Mouse (Mus musculus) limb, embryonic 15.5 days (tissue): ENCODE measurements at regions not wholly inside any gene's neighbourhood (a gene's known extent, or its start where the extent isn't known, plus 50 kb on each side); places are given as distances from the start of the nearest gene placed in this dataset.

Experiments used
- ATAC-seq: fragments of 200-750 bp; cut with Nextera tagmentation; 2 replicates; pipeline ENCODE4 v1.8.0; 2017; ENCODE audit warnings: low read depth, moderate TSS enrichment; ENCODE audit not compliant: insufficient number of reproducible peaks, low FRiP score, low TSS enrichment
- H3K27ac ChIP-seq: fragments of 300-500 bp; sonication (generic); 2 replicates; pipeline ENCODE4 v1.5.1; 2015; ENCODE audit warnings: moderate library complexity, mild to moderate bottlenecking, inconsistent platforms
- H3K27me3 ChIP-seq: fragments of 300-500 bp; sonication (generic); 2 replicates; pipeline ENCODE4 v1.6.1; 2015; ENCODE audit warnings: inconsistent platforms
- H3K36me3 ChIP-seq: fragments of 300-500 bp; sonication (generic); 2 replicates; pipeline ENCODE4 v1.6.1; 2015; ENCODE audit warnings: inconsistent platforms
- H3K4me1 ChIP-seq: fragments of 300-500 bp; sonication (generic); 2 replicates; pipeline ENCODE4 v1.6.1; 2015; ENCODE audit warnings: inconsistent platforms
- H3K4me2 ChIP-seq: fragments of 300-500 bp; sonication (generic); 2 replicates; pipeline ENCODE4 v1.6.1; 2015; ENCODE audit warnings: mild to moderate bottlenecking, inconsistent platforms
- H3K4me3 ChIP-seq: fragments of 300-500 bp; sonication (generic); 2 replicates; pipeline ENCODE4 v1.5.1; 2015; ENCODE audit warnings: mild to moderate bottlenecking, inconsistent platforms
- H3K9ac ChIP-seq: fragments of 300-500 bp; sonication (generic); 2 replicates; pipeline ENCODE4 v1.6.1; 2015; ENCODE audit warnings: inconsistent platforms
- H3K9me3 ChIP-seq: fragments of 300-500 bp; sonication (generic); 2 replicates; pipeline ENCODE4 v1.6.1; 2016; ENCODE audit warnings: inconsistent platforms
- WGBS: fragments of 180-500 bp; shearing (Covaris S2); methylation state at CpG from one replicate; pipeline ENCODE4 v1.1.7; 2015; 5-methylcytosine and 5-hydroxymethylcytosine counted together

DNA sequence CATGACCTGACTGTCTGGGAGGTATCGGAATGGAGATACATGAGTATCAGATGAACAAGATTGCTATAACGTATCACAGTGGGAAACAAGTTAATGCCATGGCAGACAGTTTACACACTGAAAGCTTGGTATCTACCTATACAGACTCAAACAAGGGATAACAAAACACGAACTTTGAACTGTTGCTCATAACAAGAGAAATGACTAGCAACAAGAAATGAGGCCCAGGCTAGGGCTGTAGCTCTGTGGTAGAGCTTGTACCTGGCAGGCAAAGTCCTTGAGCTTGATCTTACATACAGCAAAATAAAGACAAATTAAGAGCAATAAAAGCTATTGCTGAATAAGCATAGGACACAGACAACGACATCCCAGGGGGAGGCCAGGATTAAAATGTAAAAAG, 172.4 kb upstream of the Pln start:
- H3K4me3 ChIP-seq = no peak overlapping the region
- no peak overlapping the region for H3K9ac ChIP-seq
- H3K4me1 ChIP-seq = no peaks in the 10 kb centered on the region
- no peak overlapping the region for H3K4me2 ChIP-seq
- 78% methylated on average over 4 of the region's 4 CpGs for WGBS
- no peak for ATAC-seq
- no peaks in the 10 kb centered on the region for H3K27me3 ChIP-seq
- H3K9me3 ChIP-seq = no peaks in the 10 kb centered on the region
- H3K36me3 ChIP-seq = no peaks in the 10 kb centered on the region
- H3K27ac ChIP-seq = no peak overlapping the region

DNA sequence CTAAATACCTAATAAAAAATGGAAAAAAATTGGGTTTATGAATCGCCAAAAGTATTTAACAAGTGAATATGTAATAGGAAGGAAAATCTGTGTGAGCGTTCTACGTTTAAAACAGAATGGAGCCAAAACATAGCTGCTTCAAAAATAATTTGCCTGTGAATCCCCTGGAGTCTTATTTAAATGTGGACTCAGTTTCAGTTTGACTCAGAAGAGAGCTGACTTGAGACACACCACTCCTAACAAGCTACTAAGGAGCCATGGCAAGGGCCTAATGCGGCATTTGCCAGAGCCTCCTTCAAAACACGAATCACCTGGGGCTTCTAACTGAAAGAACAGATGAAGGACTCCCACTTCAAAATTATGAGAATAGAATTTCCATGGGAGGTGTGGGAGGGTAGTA, 169.7 kb upstream of the Pln start:
- no peak for ATAC-seq
- 62% methylated on average over 5 of the region's 5 CpGs for WGBS
- H3K4me3 ChIP-seq = no peak overlapping the region
- no peak overlapping the region for H3K4me2 ChIP-seq
- H3K9ac ChIP-seq = no peak overlapping the region
- H3K4me1 ChIP-seq = no peaks in the 10 kb centered on the region
- H3K27ac ChIP-seq = no peak overlapping the region
- H3K27me3 ChIP-seq = no peaks in the 10 kb centered on the region
- no peaks in the 10 kb centered on the region for H3K36me3 ChIP-seq
- H3K9me3 ChIP-seq = no peaks in the 10 kb centered on the region

DNA sequence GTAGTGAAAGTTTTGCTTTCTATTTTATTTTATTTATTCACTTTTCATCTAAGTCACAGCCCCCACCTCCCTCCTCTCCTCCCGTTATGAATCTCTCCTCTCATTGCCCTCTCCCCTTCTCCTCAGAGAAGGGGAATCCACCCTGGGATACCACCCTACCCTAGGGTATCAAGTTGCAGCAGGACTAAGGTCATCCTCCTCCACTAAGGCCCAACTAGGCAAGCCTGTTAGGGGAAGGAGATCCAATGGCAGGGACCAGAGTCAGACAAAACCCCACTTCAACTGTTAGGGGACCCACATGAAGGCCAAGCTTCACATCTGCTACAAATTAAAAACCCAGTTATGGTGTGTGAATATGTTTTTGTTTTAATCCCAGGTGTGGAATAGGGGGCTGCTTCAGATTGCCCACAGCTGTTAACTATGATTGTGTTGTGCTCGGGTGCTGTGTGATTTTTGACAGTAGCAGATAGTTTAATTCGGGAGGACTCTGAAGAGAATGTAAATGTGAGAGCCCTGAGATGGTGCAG, 163.4 kb upstream of the Pln start:
- no peaks in the 10 kb centered on the region for H3K9me3 ChIP-seq
- H3K4me1 ChIP-seq = no peaks in the 10 kb centered on the region
- no peak overlapping the region for H3K4me3 ChIP-seq
- no peak overlapping the region for H3K4me2 ChIP-seq
- no peak for ATAC-seq
- H3K36me3 ChIP-seq = no peaks in the 10 kb centered on the region
- WGBS = 16% methylated on average over 3 of the region's 3 CpGs
- H3K27ac ChIP-seq = no peak overlapping the region
- H3K9ac ChIP-seq = no peak overlapping the region
- H3K27me3 ChIP-seq = no peaks in the 10 kb centered on the region

DNA sequence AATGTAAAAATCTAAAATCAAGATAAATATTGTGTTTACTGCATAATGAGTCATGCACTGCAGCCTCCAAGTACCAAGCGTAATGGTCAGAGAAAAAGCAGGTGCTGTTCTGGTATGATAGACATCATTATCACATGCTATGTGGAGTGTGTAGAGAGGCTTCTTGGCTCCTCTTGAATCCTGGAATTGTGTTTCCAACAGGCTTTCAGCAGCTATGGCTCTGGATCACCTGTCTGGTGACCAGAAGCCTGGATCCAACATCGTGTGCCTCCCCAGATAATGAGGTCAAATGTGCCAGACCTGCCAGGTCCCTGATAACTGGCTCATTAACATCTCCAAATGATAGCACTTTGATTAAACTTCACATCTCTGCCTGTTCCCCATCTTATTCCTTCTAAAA, 161.5 kb upstream of the Pln start:
- Histone ChIP-seq H3K9ac (no peak overlapping the region), H3K4me3 (no peak overlapping the region), H3K36me3 (no peaks in the 10 kb centered on the region), H3K4me1 (0 out of 2 replicates have a peak, but pooled peaks cover 4% of the 10 kb centered on the region), H3K27me3 (no peaks in the 10 kb centered on the region), H3K27ac (no peak overlapping the region), H3K9me3 (no peaks in the 10 kb centered on the region), H3K4me2 (no peak overlapping the region)
- WGBS = 84% methylated on average over 2 of the region's 2 CpGs
- no peak for ATAC-seq

DNA sequence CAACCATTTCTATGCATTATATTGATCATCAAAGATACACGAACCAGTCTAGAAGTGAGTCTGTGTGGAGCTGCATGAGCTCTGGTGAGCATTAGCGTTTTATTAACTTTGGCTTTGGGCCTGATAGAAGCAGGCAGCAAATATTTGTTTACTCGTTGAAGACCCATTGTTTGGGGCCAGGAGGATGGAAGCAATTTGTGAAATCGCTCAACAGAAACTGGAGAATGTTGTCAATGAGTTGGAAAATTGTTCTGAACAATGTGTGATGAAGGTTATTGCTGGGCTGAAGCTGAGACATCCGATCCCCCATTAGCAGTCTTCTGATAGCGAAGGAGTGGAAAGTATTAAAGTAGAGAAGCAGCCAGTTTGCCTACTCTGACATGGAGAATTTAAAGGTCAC, 158.9 kb upstream of the Pln start:
- Histone ChIP-seq H3K4me3 (no peak overlapping the region), H3K4me1 (0 out of 2 replicates have a peak, but pooled peaks cover 4% of the 10 kb centered on the region), H3K9me3 (no peaks in the 10 kb centered on the region), H3K27ac (no peak overlapping the region), H3K27me3 (no peaks in the 10 kb centered on the region), H3K36me3 (no peaks in the 10 kb centered on the region), H3K4me2 (no peak overlapping the region), H3K9ac (no peak overlapping the region)
- 45% methylated on average over 6 of the region's 6 CpGs for WGBS
- ATAC-seq = no peak

DNA sequence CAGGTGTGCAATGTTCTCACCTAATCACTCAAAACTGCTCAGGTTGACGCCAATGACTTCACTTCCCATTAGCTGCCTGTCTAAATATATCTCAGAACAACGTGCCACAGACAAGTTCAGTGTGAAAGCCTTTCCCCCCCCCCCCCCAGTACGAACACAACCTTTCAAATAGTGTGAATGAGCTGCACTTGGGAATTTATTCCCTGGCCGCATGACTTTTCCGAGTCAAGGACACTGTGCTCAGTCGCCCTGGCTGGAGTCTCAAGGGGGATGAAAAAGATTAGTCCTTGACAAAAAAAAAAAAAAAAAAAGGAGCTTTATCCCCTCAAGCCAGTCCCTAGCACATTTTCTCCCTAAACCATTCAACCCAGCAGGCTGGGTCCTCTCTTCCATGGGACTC, 158.4 kb upstream of the Pln start:
- no peak overlapping the region for H3K27ac ChIP-seq
- H3K4me1 ChIP-seq = 0 out of 2 replicates have a peak, but pooled peaks cover 4% of the 10 kb centered on the region
- H3K9ac ChIP-seq = no peak overlapping the region
- no peaks in the 10 kb centered on the region for H3K9me3 ChIP-seq
- no peak for ATAC-seq
- H3K4me2 ChIP-seq = no peak overlapping the region
- H3K4me3 ChIP-seq = no peak overlapping the region
- 51% methylated on average over 6 of the region's 6 CpGs for WGBS
- H3K36me3 ChIP-seq = no peaks in the 10 kb centered on the region
- no peaks in the 10 kb centered on the region for H3K27me3 ChIP-seq

DNA sequence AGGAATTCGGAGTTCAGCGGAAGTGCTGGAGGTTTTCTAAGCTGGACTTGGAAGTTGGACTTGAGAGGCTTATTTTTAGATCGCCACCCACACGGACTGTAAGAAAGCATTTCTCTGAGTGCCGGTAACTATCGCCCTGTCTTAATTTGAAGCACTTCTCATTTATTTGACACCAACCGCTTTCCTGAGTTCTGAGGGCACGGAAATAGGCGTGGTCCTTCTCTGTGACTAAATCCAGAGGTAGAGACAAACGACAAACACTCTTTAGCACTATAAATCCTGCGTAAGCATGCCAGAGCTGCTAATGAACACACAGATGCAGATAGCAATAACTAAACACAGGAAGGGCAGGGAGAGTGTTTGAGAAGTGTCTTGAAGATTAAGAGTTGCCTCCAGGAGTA, 156.7 kb upstream of the Pln start:
- WGBS = 26% methylated on average over 11 of the region's 11 CpGs
- H3K4me2 ChIP-seq = no peak overlapping the region

DNA sequence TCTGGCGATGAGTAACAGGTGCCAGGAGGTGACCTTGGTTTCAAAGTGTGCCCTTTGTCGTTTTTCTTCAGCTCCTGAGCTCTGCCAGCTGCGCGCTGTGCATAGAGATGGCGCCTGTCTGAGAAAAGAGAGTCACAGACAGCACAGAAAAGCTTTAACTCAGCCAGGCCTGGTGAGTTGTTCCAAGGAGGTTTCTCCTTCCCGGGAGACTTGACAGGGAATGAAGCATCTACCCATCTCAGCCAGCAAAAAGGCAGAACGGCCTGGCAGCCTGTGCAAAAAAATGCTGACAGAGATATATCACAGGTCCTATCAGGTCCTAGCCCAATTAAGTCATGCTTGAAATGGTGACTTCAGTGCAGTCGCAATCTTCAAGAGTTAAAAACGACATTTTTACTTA, 156.1 kb upstream of the Pln start:
- Histone ChIP-seq H3K4me1 (0 out of 2 replicates have a peak, but pooled peaks cover 4% of the 10 kb centered on the region), H3K4me2 (no peak overlapping the region), H3K9me3 (no peaks in the 10 kb centered on the region), H3K36me3 (no peaks in the 10 kb centered on the region), H3K27me3 (no peaks in the 10 kb centered on the region), H3K27ac (no peak overlapping the region), H3K9ac (no peak overlapping the region), H3K4me3 (no peak overlapping the region)
- 72% methylated on average over 9 of the region's 9 CpGs for WGBS
- no peak for ATAC-seq

More for the DNA sequence above, 156.7 kb upstream of the Pln start:
- Histone ChIP-seq H3K27me3 (no peaks in the 10 kb centered on the region), H3K9ac (no peak overlapping the region), H3K9me3 (no peaks in the 10 kb centered on the region), H3K4me3 (no peak overlapping the region), H3K36me3 (no peaks in the 10 kb centered on the region), H3K4me1 (0 out of 2 replicates have a peak, but pooled peaks cover 4% of the 10 kb centered on the region), H3K27ac (0 out of 2 replicates have a peak overlapping the region, but pooled peaks have one; percentile 22)
- no peak for ATAC-seq

DNA sequence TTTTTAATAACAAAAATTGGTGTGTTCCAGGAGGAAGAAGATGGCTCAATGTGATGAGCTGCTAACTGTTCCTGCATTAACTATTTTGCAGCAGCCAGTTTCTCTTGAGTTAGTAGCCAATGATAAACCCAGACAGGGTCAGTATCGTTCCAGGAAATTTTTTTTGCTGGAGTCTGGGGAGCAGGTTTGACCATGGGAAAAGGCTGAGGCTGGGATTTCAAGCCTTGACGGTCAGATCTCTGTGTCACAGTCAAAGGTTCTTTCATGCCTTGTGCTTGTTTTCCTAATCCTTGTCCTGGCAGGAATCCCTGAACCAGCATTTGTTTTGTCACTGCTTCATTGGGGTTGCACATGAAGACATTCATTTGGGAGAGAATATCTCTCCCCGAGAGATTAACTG, 129.0 kb upstream of the Pln start:
- Histone ChIP-seq H3K27ac (no peak overlapping the region), H3K9ac (no peak overlapping the region), H3K9me3 (no peaks in the 10 kb centered on the region), H3K4me1 (no peaks in the 10 kb centered on the region), H3K27me3 (no peaks in the 10 kb centered on the region), H3K36me3 (no peaks in the 10 kb centered on the region), H3K4me3 (no peak overlapping the region), H3K4me2 (no peak overlapping the region)
- ATAC-seq = no peak
- 77% methylated on average over 3 of the region's 3 CpGs for WGBS

DNA sequence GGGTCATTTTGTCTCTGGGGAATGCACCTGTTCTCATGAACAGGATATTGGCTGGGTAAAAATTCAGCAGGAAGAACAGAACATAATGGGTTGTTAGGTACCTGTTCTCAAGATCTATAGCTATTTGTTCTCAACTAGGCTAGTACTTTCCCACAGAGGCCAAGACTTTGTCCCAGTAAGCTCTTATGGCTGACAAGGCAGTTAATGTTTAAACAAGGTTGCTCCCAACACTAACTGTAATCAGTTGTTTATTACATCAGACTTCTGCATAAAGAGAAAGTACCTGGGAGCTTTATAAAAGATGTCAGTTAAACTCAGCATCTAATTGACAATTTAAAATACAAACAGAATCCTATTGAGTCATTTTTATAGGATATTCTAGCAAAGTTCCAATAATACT, 127.6 kb upstream of the Pln start:
- H3K27ac ChIP-seq = no peak overlapping the region
- no peak for ATAC-seq

More for the DNA sequence above, 127.6 kb upstream of the Pln start:
- no peak overlapping the region for H3K4me2 ChIP-seq
- no peaks in the 10 kb centered on the region for H3K9me3 ChIP-seq
- H3K36me3 ChIP-seq = no peaks in the 10 kb centered on the region
- H3K9ac ChIP-seq = no peak overlapping the region
- H3K4me1 ChIP-seq = no peaks in the 10 kb centered on the region
- no peaks in the 10 kb centered on the region for H3K27me3 ChIP-seq
- no peak overlapping the region for H3K4me3 ChIP-seq
